In the genomic region with DNA sequence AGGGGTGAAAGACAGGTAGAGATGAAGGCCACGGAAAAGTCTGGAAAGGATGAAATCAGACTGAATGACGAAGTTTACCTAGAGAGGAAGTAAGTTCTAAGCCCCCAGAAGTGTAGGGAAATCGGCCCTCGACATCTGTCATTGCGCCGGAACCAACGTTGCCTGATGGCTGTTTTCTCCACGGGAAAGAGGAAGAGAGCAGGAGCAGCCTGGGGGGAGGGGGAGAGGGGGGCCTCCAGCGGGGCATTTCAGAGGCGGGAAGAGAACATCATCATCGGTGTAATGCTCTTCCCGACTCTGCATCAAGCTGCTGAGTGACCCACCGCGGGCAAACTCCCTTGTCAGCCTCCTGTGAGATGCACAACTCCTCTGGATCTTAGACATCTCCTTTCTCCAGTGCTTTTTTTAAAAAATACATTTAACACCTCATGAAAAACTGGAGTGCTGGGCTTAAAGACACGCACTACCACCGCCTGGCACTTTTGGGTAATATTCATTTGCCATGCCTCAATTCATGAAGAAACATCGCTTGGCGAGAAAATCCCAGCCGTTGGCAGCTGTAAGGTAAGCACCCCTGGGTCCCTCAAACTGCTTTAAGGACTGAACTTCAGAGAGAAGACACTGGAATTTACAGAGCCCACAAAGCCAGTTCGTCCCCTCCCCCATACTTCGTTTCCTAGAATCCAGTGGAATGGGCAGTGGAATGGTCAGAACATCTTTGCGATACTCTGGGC, we compare ENCODE assay signal across 8 mouse cellular contexts. TPM values are rescaled to one million over a fixed set of nuclear protein-coding genes. Genes with fewer than 3 reads are reported as not detected.
DNase-seq lines count a peak whose midpoint lies in the region; ATAC-seq and TF ChIP-seq lines count a peak whose summit lies in the region.

No protein-coding gene starts in this region.

- no peak for ATAC-seq in forebrain, embryonic 12.5 days (ENCODE audit: low FRiP score)
- ATAC-seq in intestine, postnatal 0 days: no peak
- ATAC-seq in monocyte, adult 5-6 weeks (replicated peaks; ENCODE audit: insufficient number of reproducible peaks, low FRiP score, low TSS enrichment, poor library complexity, severe bottlenecking): peak; percentile 4; the same call in 1 of the 2 replicates

- no peak overlapping the region for H3K9ac ChIP-seq in forebrain, embryonic 12.5 days
- no peak overlapping the region for H3K9ac ChIP-seq in intestine, postnatal 0 days (ENCODE audit: low read depth, low read length)

- H3K4me1 ChIP-seq in lung, adult 2 months (ENCODE audit: control insufficient read depth, insufficient read depth, low read length): no peaks in the 10 kb centered on the region
- H3K4me1 ChIP-seq in forebrain, embryonic 12.5 days: peaks cover 10% of the 10 kb centered on the region
- peaks cover 8% of the 10 kb centered on the region for H3K4me1 ChIP-seq in intestine, postnatal 0 days (replicated peaks; ENCODE audit: control insufficient read depth, insufficient read depth, low read length)

- H3K27ac ChIP-seq in forebrain, embryonic 12.5 days: 0 out of 2 replicates have a peak overlapping the region, but pooled peaks have one; percentile 25
- H3K27ac ChIP-seq in intestine, postnatal 0 days (ENCODE audit: low read depth, low read length): no peak overlapping the region

- DNase-seq in lung, adult 2 months: no peak
- DNase-seq in lung, adult 18-20 months: no peak
- DNase-seq in urinary bladder, postnatal 25 days (ENCODE audit: low spot score): no peak
- DNase-seq in adrenal gland, adult 8-10 months: no peak
- DNase-seq in frontal cortex, adult 2 months (ENCODE audit: extremely low spot score in 1 of 2, low spot score in 1 of 2): no peak

- TF ChIP-seq CTCF in lung, adult 2 months (IDR thresholded peaks at IDR 0.05; ENCODE audit: insufficient read depth, low read length): no peak
- TF ChIP-seq CTCF in intestine, postnatal 0 days (IDR thresholded peaks at IDR 0.05; ENCODE audit: low read depth): no peak

- no peak for TF ChIP-seq POLR2A in lung, adult 2 months (IDR thresholded peaks at IDR 0.05; ENCODE audit: borderline replicate concordance, extremely low read depth, low read depth, low read length)

- H3K36me3 ChIP-seq in forebrain, embryonic 12.5 days (replicated peaks): no peaks in the 10 kb centered on the region
- no peaks in the 10 kb centered on the region for H3K36me3 ChIP-seq in intestine, postnatal 0 days (ENCODE audit: control insufficient read depth, insufficient read depth)

- peak overlapping the region; percentile 32 for H3K4me2 ChIP-seq in forebrain, embryonic 12.5 days
- peak overlapping the region; percentile 53 for H3K4me2 ChIP-seq in intestine, postnatal 0 days (replicated peaks; ENCODE audit: low read depth)

- WGBS in lung, adult 2 months: 26% methylated on average over 22 of the region's 22 CpGs
- WGBS in forebrain, embryonic 12.5 days: 74% methylated on average over 22 of the region's 22 CpGs
- 70% methylated on average over 22 of the region's 22 CpGs for WGBS in intestine, postnatal 0 days

- H3K9me3 ChIP-seq in forebrain, embryonic 12.5 days: no peaks in the 10 kb centered on the region
- H3K9me3 ChIP-seq in intestine, postnatal 0 days (ENCODE audit: control insufficient read depth): no peaks in the 10 kb centered on the region

- peak overlapping the region; percentile 48 for H3K4me3 ChIP-seq in lung, adult 2 months (replicated peaks; ENCODE audit: extremely low read depth, low read depth, low read length)
- no peak overlapping the region for H3K4me3 ChIP-seq in forebrain, embryonic 12.5 days (replicated peaks)
- peak overlapping the region; percentile 14 for H3K4me3 ChIP-seq in intestine, postnatal 0 days (ENCODE audit: low read depth, low read length)

- no peaks in the 10 kb centered on the region for H3K27me3 ChIP-seq in forebrain, embryonic 12.5 days
- H3K27me3 ChIP-seq in intestine, postnatal 0 days (replicated peaks; ENCODE audit: control insufficient read depth, insufficient read depth, low read length): no peaks in the 10 kb centered on the region

RNA-seq across cellular contexts. Expression of a gene that starts 53.0 kb away (rescaled TPM):
- polyA plus RNA-seq in lung, adult 2 months (2012; rRNA removed): 23.2 and 27.7 TPM in 2 replicates
- 134 and 139 TPM in 2 replicates for polyA plus RNA-seq in forebrain, embryonic 12.5 days (2016; fragmentation: Nextera tagmentation; extraction: Ambion mirVana)
- 62.0 and 64.2 TPM in 2 replicates for polyA plus RNA-seq in intestine, postnatal 0 days (2015; fragmentation: Nextera tagmentation; extraction: Ambion mirVana)
- total RNA-seq in monocyte, adult 5-6 weeks (2017): 80.5 to 105 TPM (median 99.5 TPM) in 3 replicates
- 10 to 100 TPM; 31.4 to 44.2 (median 42.8) TPM for total RNA-seq in adrenal gland, adult 8-10 months (2022)
- 43.6 and 48.2 TPM in 2 replicates for polyA plus RNA-seq in frontal cortex, adult 2 months (2012; rRNA removed)
